Mouse (Mus musculus) erythroblast, embryonic 14.5 days (primary cell): Measurements from ENCODE around the gene Fam19a2.

ENCODE experiments used
- GATA1 ChIP-seq: IDR thresholded peaks from 2 replicates; pipeline ENCODE4 v1.6.1; 2012; ENCODE audit warnings: low read length, inconsistent platforms, mixed read lengths
- TAL1 ChIP-seq: IDR thresholded peaks from 3 replicates; pipeline ENCODE4 v1.6.1; 2012; ENCODE audit warnings: low read length, inconsistent platforms, mixed read lengths

DNA sequence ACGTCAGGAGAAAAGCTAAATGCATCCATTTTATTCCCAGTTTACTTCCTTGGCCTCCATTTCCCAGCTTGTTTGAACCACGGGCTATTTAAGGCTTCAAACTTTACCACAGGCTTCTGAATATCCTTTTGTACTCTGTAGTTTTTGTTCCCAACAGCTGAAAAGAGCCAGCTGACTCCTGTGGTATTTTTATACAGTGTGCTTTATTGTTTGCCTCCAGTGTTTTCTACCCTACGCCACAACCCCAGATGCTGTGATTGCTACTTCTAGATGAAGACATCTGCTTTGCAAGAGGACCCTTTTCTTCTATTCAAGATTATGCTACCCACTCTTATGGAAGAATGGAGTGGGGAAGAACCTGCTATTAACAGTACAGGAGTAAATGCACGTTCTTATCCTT, 314.0 kb downstream of the Fam19a2 start:
- TF ChIP-seq GATA1 (no peak), TAL1 (no peak)
